Mouse (Mus musculus): Measurements from ENCODE around the gene Tbl3. TPM values are rescaled to one million over a fixed set of nuclear protein-coding genes. Genes with fewer than 3 reads are reported as not detected.
A peak's percentile ranks its signal among the peaks of the same experiment; 100 is the strongest.

Gene Tbl3
- polyA plus RNA-seq, 1 experiment from 2014 or later = 62.4 TPM

DNA sequence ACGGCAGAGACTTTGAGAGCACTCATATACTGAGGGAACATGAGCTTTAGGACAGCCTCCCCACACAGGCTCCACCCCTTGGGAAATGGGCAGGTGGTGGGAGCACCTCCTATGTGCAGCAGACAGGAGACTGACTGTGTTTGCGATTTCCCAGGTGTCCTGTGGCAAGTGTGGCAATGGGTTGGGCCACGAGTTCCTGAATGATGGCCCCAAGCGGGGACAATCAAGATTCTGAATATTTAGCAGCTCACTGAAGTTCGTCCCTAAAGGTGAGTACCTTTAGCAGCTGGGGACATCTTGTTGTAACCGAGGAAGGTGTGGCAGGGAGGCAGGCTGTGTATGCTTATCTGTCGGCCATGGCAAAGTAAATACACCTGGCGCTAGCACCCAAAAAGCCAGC, 32.5 kb upstream of the Tbl3 start:
- WGBS = 87% methylated on average over 8 of the region's 8 CpGs
- Histone ChIP-seq H3K4me2 (ENCODE audit: low read length) (no peak overlapping the region), H3K36me3 (ENCODE audit: control insufficient read depth, insufficient read depth, low read length) (no peaks in the 10 kb centered on the region), H3K9me3 (ENCODE audit: control insufficient read depth, low read length) (no peaks in the 10 kb centered on the region), H3K4me1 (ENCODE audit: control insufficient read depth, insufficient read depth, low read depth, low read length) (peaks cover 15% of the 10 kb centered on the region), H3K27me3 (replicated peaks; ENCODE audit: control insufficient read depth, insufficient read depth, low read length) (no peaks in the 10 kb centered on the region), H3K27ac (ENCODE audit: low read depth, low read length) (no peak overlapping the region), H3K9ac (ENCODE audit: low read depth, low read length) (no peak overlapping the region), H3K4me3 (ENCODE audit: low read length) (no peak overlapping the region)
- no peak for ATAC-seq

DNA sequence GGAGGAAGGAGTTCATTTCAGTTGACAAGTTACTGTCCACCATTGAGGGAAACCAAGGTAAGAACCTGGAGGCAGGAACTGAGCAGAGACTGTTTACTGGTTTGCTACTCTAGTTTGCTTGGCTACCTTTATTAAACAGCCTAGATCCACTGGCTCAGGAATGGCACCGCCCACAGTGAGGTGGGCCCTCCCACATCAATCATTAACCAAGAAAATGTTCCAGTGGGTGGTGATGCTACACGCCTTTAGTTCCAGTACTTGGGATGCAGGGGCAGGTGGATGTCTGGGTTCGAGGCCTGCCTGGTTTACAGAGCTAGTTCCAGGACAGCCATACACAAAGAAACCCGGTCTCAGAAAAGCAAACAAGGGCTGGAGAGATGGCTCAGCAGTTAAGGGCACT, 30.8 kb upstream of the Tbl3 start:
- H3K27me3 ChIP-seq (replicated peaks; ENCODE audit: control insufficient read depth, insufficient read depth, low read length) = peaks cover 2% of the 10 kb centered on the region; the same call in 1 of the 2 replicates
- peaks cover 15% of the 10 kb centered on the region for H3K4me1 ChIP-seq (ENCODE audit: control insufficient read depth, insufficient read depth, low read depth, low read length)
- no peaks in the 10 kb centered on the region for H3K9me3 ChIP-seq (ENCODE audit: control insufficient read depth, low read length)
- no peak overlapping the region for H3K4me3 ChIP-seq (ENCODE audit: low read length)
- H3K9ac ChIP-seq (ENCODE audit: low read depth, low read length) = no peak overlapping the region
- no peak overlapping the region for H3K4me2 ChIP-seq (ENCODE audit: low read length)
- ATAC-seq = no peak
- no peak overlapping the region for H3K27ac ChIP-seq (ENCODE audit: low read depth, low read length)
- no peaks in the 10 kb centered on the region for H3K36me3 ChIP-seq (ENCODE audit: control insufficient read depth, insufficient read depth, low read length)
- WGBS = 85% methylated on average over 4 of the region's 4 CpGs

DNA sequence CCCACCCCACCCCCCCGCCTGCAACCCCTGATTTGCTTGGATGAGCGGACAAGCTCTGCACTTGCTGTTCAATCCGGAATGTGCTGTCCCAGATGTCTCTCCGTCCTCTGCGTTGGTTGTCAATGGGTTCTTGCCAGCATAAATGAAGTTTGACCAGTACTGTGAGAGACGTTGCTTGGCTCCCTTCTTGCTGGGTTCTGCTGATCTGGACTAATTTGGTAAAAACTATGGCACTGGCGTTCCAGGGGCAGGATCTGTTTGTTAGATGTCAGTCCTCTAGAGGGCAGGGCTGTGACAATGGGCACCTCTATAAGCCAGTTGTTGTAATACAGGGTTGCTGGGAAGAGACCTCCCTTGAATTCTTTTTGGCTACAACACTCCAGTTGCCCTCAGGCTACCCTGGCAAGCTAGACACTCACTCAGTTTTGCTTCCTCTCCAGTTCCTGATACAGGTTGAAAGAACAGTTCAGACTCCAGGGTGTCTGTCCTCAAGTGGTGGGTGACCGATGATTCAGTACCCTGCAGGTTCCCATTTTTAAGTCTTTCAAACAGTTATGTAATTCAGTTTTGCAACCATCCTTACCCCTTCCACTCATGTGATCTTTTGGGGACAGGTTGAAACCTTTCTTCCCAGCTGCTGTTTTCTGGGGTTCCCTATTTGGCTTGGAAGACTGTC, 29.8 kb upstream of the Tbl3 start:
- Histone ChIP-seq H3K4me1 (ENCODE audit: control insufficient read depth, insufficient read depth, low read depth, low read length) (peaks cover 15% of the 10 kb centered on the region), H3K4me3 (ENCODE audit: low read length) (peak overlapping the region; percentile 55), H3K27me3 (replicated peaks; ENCODE audit: control insufficient read depth, insufficient read depth, low read length) (peaks cover 2% of the 10 kb centered on the region; the same call in 1 of the 2 replicates), H3K27ac (ENCODE audit: low read depth, low read length) (no peak overlapping the region), H3K4me2 (ENCODE audit: low read length) (peak overlapping the region; percentile 94), H3K9me3 (ENCODE audit: control insufficient read depth, low read length) (no peaks in the 10 kb centered on the region), H3K9ac (ENCODE audit: low read depth, low read length) (peak overlapping the region; percentile 71), H3K36me3 (ENCODE audit: control insufficient read depth, insufficient read depth, low read length) (no peaks in the 10 kb centered on the region)
- WGBS = 24% methylated on average over 8 of the region's 8 CpGs
- no peak for ATAC-seq

DNA sequence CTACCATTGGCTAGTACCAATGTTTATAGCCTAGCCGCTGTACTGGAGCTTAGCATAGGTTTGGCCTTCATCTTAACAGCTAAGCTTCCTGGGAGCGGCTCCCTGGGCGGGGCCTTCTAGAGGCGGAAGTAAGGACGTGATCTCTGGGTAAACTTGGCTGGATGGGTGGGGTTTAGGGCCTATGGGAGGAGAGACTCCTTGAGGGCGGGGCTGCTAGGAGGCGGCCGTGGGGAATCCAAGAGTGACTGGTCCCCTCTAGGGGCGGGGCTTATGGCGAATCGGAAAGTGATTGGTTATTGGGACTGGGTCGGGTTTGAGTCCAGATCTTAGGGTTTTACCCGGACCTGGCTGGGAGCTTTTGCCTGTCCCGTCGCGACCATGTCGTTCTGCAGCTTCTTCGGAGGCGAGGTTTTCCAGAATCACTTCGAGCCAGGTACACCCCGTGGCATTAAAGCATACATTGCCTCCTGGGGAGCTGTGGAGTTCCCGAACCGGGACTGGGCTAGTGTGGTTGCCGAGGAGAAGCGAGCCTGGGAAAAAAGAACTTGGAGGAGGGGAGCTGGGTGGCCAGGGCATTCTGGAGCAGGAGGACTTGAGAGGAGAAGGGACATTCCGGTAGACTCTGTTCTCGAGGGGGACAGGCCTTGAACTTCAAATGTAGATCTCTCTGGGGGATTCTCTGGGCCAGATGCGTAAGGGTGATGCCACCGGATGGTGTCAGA, 29.0 kb upstream of the Tbl3 start, which contains the start of gene Msrb1:
Msrb1 (plus strand) TSS at position 313 of the 722 bp plus-strand sequence.
- peaks cover 15% of the 10 kb centered on the region for H3K4me1 ChIP-seq (ENCODE audit: control insufficient read depth, insufficient read depth, low read depth, low read length)

DNA sequence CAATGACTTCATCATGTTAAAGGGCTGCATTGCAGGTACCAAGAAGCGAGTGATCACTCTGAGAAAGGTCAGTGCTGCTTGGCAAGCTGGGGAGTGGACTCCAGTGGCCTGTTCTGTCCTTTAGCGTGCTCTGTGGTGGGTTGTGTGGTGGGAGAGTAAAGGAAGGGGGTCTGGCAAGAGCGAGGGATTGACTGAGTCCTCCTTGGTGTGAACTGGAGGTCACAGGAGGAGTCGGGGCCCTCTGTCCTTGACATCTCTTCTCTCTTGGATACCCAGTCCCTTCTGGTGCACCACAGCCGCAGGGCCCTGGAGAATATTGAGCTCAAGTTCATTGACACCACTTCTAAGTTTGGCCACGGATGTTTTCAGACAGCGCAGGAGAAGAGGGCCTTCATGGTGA, 28.0 kb upstream of the Tbl3 start:
- H3K36me3 ChIP-seq (ENCODE audit: control insufficient read depth, insufficient read depth, low read length) = no peaks in the 10 kb centered on the region
- no peaks in the 10 kb centered on the region for H3K9me3 ChIP-seq (ENCODE audit: control insufficient read depth, low read length)
- H3K4me2 ChIP-seq (ENCODE audit: low read length) = peak overlapping the region; percentile 94
- ATAC-seq = no peak
- H3K4me3 ChIP-seq (ENCODE audit: low read length) = no peak overlapping the region
- no peak overlapping the region for H3K9ac ChIP-seq (ENCODE audit: low read depth, low read length)
- no peak overlapping the region; the same call in 1 of the 2 replicates for H3K27ac ChIP-seq (ENCODE audit: low read depth, low read length)
- 86% methylated on average over 7 of the region's 7 CpGs for WGBS
- peaks cover 15% of the 10 kb centered on the region for H3K4me1 ChIP-seq (ENCODE audit: control insufficient read depth, insufficient read depth, low read depth, low read length)
- peaks cover 2% of the 10 kb centered on the region; the same call in 1 of the 2 replicates for H3K27me3 ChIP-seq (replicated peaks; ENCODE audit: control insufficient read depth, insufficient read depth, low read length)

More for the DNA sequence above, 29.0 kb upstream of the Tbl3 start, which contains the start of gene Msrb1:
- WGBS = 1% methylated on average over 29 of the region's 29 CpGs
- ATAC-seq = peak; percentile 97
- peak within 1 kb of the TSS; percentile 54 for H3K27ac ChIP-seq (ENCODE audit: low read depth, low read length)
- H3K9me3 ChIP-seq (ENCODE audit: control insufficient read depth, low read length) = no peaks in the 10 kb centered on the region
- H3K27me3 ChIP-seq (replicated peaks; ENCODE audit: control insufficient read depth, insufficient read depth, low read length) = peaks cover 2% of the 10 kb centered on the region; the same call in 1 of the 2 replicates
- peak within 1 kb of the TSS; percentile 94 for H3K4me2 ChIP-seq (ENCODE audit: low read length)
- peak within 1 kb of the TSS; percentile 55 for H3K4me3 ChIP-seq (ENCODE audit: low read length)
- no peaks in the 10 kb centered on the region for H3K36me3 ChIP-seq (ENCODE audit: control insufficient read depth, insufficient read depth, low read length)
- peak within 1 kb of the TSS; percentile 71 for H3K9ac ChIP-seq (ENCODE audit: low read depth, low read length)

DNA sequence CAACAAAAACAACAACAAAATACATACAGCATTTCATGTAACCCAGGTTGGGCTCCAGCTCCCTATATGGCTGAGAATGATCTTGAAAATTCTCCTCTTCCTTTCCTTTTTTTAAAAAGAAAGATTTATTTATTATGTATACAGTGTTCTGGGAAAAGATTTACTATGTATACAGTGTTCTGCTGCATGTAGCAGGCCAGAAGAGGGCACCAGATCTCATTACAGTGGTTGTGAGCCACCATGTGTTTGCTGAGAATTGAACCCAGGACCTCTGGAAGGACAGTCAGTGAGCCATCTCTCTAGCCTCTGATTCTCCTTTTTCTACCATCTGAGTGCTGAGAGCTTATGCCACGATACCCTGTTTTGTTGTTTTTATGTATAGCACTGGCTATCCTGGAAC, 27.1 kb upstream of the Tbl3 start:
- no peaks in the 10 kb centered on the region for H3K9me3 ChIP-seq (ENCODE audit: control insufficient read depth, low read length)
- peaks cover 2% of the 10 kb centered on the region; the same call in 1 of the 2 replicates for H3K27me3 ChIP-seq (replicated peaks; ENCODE audit: control insufficient read depth, insufficient read depth, low read length)
- no peak overlapping the region for H3K4me3 ChIP-seq (ENCODE audit: low read length)
- H3K9ac ChIP-seq (ENCODE audit: low read depth, low read length) = no peak overlapping the region
- peaks cover 15% of the 10 kb centered on the region for H3K4me1 ChIP-seq (ENCODE audit: control insufficient read depth, insufficient read depth, low read depth, low read length)
- H3K36me3 ChIP-seq (ENCODE audit: control insufficient read depth, insufficient read depth, low read length) = no peaks in the 10 kb centered on the region
- 85% methylated on average over 1 of the region's 1 CpGs for WGBS
- no peak overlapping the region for H3K27ac ChIP-seq (ENCODE audit: low read depth, low read length)
- H3K4me2 ChIP-seq (ENCODE audit: low read length) = no peak overlapping the region
- ATAC-seq = no peak

DNA sequence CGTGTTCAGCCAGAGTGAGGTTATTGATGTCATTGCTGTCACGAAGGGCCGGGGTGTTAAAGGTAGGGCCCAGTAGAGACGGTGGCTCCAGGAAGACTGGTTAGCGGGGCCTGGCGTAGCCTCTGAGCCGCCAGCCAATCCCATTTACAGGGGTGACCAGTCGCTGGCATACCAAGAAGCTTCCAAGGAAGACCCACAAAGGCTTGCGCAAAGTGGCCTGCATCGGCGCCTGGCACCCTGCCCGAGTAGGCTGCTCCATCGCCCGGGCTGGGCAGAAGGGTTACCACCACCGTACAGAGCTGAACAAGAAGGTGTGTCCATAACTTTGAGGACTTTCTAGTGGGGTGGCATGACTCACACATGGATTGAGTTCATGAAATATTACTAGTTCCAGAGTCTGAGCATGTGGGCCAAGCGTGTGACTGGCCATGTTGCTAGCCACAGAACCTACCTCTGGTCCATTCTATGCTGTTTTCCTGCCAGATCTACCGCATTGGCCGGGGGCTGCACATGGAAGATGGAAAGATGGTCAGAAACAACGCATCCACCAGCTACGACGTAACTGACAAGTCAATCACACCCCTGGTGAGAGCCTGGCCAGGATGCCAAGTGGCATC, 26.1 kb upstream of the Tbl3 start:
- no peaks in the 10 kb centered on the region for H3K9me3 ChIP-seq (ENCODE audit: control insufficient read depth, low read length)
- no peak overlapping the region for H3K4me3 ChIP-seq (ENCODE audit: low read length)
- no peak overlapping the region; the same call in 1 of the 2 replicates for H3K9ac ChIP-seq (ENCODE audit: low read depth, low read length)
- H3K4me1 ChIP-seq (ENCODE audit: control insufficient read depth, insufficient read depth, low read depth, low read length) = peaks cover 15% of the 10 kb centered on the region
- 91% methylated on average over 21 of the region's 21 CpGs for WGBS
- no peak overlapping the region for H3K4me2 ChIP-seq (ENCODE audit: low read length)
- no peak for ATAC-seq
- H3K27ac ChIP-seq (ENCODE audit: low read depth, low read length) = no peak overlapping the region
- H3K36me3 ChIP-seq (ENCODE audit: control insufficient read depth, insufficient read depth, low read length) = no peaks in the 10 kb centered on the region
- peaks cover 2% of the 10 kb centered on the region; the same call in 1 of the 2 replicates for H3K27me3 ChIP-seq (replicated peaks; ENCODE audit: control insufficient read depth, insufficient read depth, low read length)

DNA sequence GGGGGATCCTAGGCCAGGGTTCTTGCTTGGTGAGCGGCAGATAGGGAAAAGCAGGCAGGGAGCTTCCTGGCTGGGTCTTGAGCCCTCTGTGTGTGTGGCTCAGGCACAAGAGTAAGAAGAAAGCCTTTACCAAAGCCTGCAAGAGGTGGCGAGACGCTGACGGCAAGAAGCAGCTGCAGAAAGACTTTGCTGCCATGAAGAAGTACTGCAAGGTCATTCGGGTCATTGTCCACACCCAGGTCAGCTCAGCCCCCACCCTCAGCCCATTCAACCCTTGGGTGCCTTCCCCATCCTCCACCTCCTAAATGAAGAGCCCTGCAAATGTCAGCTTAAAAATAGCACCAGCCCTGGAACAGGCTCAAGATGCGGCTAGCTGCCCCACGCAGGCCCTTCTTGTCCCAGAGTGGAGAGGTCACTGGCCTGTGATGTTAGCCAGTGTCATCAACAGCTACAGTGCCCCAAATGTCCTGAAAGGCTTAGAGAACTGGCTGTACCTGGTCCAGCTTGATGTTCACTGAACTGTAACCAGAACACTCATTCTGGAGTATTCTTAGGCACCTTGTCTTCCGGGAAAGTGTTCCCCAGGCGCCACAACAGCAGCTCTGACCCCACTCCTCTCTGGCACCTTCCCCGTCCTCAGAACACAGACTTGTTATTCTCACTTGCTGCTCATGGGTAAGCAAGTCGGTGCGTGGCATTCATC, 24.9 kb upstream of the Tbl3 start:
- no peak overlapping the region for H3K4me2 ChIP-seq (ENCODE audit: low read length)
- H3K36me3 ChIP-seq (ENCODE audit: control insufficient read depth, insufficient read depth, low read length) = no peaks in the 10 kb centered on the region
- H3K4me3 ChIP-seq (ENCODE audit: low read length) = no peak overlapping the region
- H3K27ac ChIP-seq (ENCODE audit: low read depth, low read length) = no peak overlapping the region
- peaks cover 2% of the 10 kb centered on the region; the same call in 1 of the 2 replicates for H3K27me3 ChIP-seq (replicated peaks; ENCODE audit: control insufficient read depth, insufficient read depth, low read length)
- 81% methylated on average over 12 of the region's 12 CpGs for WGBS
- peaks cover 12% of the 10 kb centered on the region for H3K4me1 ChIP-seq (ENCODE audit: control insufficient read depth, insufficient read depth, low read depth, low read length)
- no peak for ATAC-seq
- H3K9me3 ChIP-seq (ENCODE audit: control insufficient read depth, low read length) = no peaks in the 10 kb centered on the region
- no peak overlapping the region for H3K9ac ChIP-seq (ENCODE audit: low read depth, low read length)
